Mouse (Mus musculus): ENCODE measurements around the gene Stox2.

- TF ChIP-seq CTCF (IDR thresholded peaks at IDR 0.05; ENCODE audit: low read depth, low read length), result no peak
- no peak for TF ChIP-seq POLR2AphosphoS5 (IDR thresholded peaks at IDR 0.05; ENCODE audit: insufficient replicate concordance, low read depth, low read length)
- no peak for TF ChIP-seq GATA2 (IDR thresholded peaks at IDR 0.05; ENCODE audit: borderline replicate concordance, low read depth, low read length)
Observed at GRCm38 (mm10) chr8:47334223-47334757, 111.9 kb downstream of the Stox2 start.

All from G1E (cell line).